Mouse (Mus musculus): Measurements from ENCODE around the gene Mycbpap.

Gene Mycbpap

DNA sequence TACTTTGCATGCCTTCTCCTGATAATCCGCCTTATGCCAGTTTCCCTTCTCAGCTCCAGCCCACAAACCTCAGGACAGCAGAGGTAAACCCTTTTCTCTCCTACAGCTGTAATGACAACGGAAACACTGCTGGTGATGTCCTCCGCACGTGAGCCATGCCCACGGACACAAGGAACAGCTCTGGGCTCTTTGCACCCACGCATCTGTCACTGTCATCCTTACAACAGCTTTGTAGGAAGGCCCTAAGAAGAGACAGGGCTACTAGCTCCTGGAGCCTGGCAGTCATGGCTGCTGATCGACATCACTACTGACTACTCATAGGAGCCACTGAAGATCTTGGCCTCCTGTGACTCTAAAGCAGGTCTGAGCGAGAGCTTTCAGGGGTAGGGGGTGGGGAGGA, 11.6 kb upstream of the Mycbpap start:
- no peak for DNase-seq (ENCODE audit: low spot score in 2 of 2)

GRCm38 (mm10) chr11:94528879-94529278, 7.3 kb upstream of the Mycbpap start:
- DNase-seq (ENCODE audit: low spot score in 2 of 2) = no peak

DNA sequence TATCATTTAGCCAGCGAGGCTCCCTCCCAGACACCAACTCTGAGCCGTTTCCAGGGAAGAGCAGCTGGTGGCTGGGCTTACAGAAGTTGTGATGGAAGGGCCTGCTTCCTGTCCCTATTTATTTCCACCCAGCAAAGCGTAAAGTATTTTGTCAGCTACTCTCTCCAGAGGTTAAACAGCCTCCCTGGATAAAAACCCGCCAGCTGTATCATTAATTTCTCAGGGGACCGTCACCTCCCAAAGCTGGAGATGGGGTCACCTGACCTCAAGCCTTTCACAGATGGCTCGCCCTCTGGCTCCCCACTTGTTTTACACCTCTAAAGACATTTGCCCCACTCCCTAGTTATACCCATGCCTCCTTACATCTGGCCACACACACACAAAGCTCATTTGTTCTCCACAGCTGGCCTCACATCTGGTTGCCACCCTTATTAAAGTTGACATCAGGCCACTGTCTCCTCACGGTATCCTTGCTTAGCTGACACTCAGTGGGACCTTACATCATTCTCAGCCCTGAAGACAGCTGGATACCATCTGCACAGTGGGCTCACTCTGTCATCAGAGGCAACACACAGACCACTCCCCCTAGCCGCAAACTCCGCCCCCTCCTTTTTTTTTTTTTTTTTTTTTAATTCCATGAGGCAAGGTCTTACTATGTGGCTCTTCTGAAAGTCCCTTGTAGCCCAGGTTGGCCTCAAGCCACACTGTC, 4.8 kb upstream of the Mycbpap start:
- peak in 1 of 2 experiments; percentile 21 for DNase-seq (ENCODE audit: low spot score in 2 of 2)

DNA sequence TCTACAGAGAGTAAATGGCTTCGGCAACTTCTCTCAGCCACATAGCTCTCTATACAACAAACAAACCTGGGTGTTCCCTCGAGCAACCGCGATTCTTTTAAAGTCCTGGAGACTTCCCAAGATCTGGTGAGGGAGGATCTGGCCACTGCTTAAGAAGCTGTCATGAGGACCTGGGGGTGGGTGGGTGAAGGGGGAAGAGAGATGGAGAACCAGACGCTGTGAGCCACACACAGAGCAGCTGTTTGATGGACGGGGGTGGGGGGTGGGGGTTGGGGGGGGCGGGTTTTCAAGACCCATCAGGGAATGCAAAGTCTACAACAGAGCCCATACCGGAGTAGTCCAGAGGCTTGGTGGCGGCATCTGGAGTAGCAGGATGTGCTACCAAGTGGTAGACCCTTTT, 8.1 kb downstream of the Mycbpap start:
- DNase-seq (ENCODE audit: low spot score in 2 of 2) = no peak

- no peak for DNase-seq (ENCODE audit: low spot score in 2 of 2)
These were observed 12.6 kb downstream of the Mycbpap start for GRCm38 (mm10) chr11:94508976-94509375.

DNA sequence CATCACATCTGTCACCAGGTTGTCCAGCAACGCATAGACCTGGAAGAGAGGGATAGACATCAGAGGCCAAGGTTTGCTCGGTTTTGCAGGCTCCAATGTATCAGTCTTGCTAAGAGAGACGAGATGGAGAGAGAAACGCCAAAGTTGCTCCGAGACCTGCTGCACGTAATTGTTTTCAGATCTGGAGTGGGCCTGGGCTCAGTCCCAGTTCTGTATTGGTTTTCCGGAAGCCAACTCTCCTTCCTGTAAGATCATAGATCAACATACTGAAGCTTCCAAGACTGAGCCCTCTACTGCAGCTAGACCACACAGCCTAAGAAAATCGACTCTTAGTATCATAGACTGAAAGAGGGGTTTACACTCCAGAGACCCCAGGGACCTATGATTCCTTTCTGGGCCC, 20.1 kb downstream of the Mycbpap start:
- no peak for DNase-seq (ENCODE audit: low spot score in 2 of 2)

GRCm38 (mm10) chr11:94500362-94500761, 21.2 kb downstream of the Mycbpap start:
- no peak for DNase-seq (ENCODE audit: low spot score in 2 of 2)

DNA sequence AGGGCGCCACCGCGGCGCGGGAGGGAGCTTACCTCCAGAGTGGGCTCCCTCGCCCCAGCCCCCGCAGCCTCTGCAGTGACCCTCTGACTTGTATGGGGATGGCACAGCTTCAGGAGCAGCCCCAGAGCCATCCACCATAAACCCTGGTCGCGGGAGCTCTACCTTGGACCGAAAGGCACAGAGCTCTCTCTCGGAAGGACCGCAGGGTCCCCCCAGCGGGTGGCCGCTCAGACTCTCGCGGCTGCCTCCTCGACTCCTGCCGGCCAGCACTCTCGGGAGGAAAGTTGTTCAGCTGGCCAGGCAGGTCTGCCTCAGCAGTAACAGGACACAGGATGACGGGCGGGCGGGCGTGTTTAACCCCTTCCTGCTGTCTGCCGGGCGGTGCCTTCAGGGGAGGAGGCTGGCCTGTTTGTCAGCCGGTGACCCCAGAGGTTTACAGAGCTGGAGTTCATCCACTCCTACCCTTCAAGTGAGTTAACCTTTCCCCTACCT, 21.8 kb downstream of the Mycbpap start, which contains the start of gene Epn3:
Gene Epn3, minus strand, starts transcription at position 314 of the 492 bp plus-strand sequence.
- DNase-seq (ENCODE audit: low spot score in 2 of 2) = no peak

DNA sequence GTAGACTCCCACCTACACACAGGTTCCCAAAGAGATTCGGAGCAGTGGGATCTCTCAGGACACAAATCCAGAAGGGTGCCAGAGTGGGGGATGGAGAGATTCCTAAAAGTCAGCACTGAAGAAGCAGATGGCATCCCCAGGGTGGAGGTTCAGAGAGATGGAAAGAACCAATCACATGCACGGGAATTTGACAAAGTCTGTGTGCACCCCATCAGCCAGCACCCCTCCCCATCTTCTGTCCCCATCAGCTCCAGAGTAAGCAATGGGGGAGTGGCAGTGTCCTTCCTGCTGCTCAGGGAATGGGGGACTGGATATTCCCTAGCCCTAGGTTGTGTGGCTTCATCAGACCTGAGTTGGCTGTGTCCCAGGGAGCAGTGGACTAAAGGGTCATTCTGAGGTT, 22.5 kb downstream of the Mycbpap start:
- no peak for DNase-seq (ENCODE audit: low spot score in 2 of 2)

GRCm38 (mm10) chr11:94498093-94498996, 23.2 kb downstream of the Mycbpap start:
- peak in 1 of 2 experiments; percentile 36 for DNase-seq (ENCODE audit: low spot score in 2 of 2)

GRCm38 (mm10) chr11:94495415-94495814, 26.1 kb downstream of the Mycbpap start:
- peak in 1 of 2 experiments; percentile 45 for DNase-seq (ENCODE audit: low spot score in 2 of 2)

DNA sequence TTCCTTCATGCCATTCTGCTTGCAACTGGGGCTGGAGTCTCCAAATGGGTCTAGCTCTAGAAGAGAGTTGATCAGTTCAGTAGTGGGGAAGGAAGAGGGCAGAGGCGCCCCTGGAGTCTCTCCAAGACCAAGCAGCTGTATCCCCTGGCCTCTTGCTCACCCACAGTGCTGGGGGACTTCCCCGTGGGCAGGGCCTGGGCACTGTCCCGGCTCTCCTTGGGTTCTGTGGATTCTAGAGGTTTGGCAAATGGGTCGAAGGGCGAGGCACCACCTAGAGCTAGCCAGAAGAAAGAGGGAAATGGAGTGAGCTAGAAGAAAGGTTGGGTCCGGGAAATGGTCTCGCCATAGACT, 29.8 kb downstream of the Mycbpap start:
- no peak for DNase-seq (ENCODE audit: low spot score in 2 of 2)

- no peak for DNase-seq (ENCODE audit: low spot score in 2 of 2)
These were observed 30.4 kb downstream of the Mycbpap start for GRCm38 (mm10) chr11:94491035-94491748.

GRCm38 (mm10) chr11:94489745-94490144, 31.8 kb downstream of the Mycbpap start:
- no peak for DNase-seq (ENCODE audit: low spot score in 2 of 2)

- no peak for DNase-seq (ENCODE audit: low spot score in 2 of 2)
These were observed 32.6 kb downstream of the Mycbpap start for GRCm38 (mm10) chr11:94488767-94489533.

DNA sequence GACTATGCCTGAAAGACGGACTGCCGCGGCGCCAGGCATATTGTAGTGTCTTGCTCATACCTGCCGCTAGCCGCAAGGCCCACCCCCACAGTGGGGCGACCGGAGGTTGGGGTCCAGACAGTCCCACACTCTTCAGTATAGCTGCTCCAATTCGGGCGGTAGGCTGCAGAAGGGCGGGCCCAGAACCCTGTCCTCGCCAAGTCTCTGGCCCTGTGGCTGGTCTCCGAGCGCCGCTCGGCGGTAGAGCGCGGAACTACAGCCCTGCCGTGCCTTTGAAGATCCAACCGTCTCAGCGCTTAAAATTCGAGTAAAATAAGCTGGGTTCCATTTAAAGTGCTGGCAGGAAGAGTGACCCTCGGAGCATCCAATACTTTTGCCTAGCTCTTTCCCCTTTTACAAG, 35.5 kb downstream of the Mycbpap start, which contains the start of gene Spata20:
Gene Spata20, minus strand, starts transcription at position 179 of the 400 bp plus-strand sequence.
- peak; percentile 52 to 77 for DNase-seq (ENCODE audit: low spot score in 2 of 2)

DNA sequence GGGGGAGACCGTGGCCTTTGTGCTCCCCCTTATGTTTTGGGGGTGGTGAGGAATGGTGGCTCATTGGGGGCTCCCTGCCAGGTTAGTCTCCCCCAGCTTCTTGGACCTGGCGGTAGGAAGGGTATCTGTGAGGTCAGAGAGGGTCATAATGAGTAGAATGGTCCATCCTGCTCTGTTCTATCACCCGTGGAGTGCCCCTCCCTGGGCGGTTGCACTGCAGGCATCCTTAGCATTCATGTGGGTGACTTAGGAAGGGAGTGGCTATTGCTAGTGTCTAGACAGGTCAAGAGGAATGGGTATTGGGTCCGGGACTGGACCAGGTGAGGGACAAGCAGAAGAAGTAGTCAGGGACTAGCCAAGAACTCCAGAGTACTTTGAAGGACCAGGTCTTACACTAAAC, 36.3 kb downstream of the Mycbpap start:
- no peak for DNase-seq (ENCODE audit: low spot score in 2 of 2)

- no peak for DNase-seq (ENCODE audit: low spot score in 2 of 2)
These were observed 36.9 kb downstream of the Mycbpap start for GRCm38 (mm10) chr11:94484636-94485035.

GRCm38 (mm10) chr11:94483921-94484320, 37.6 kb downstream of the Mycbpap start:
- no peak for DNase-seq (ENCODE audit: low spot score in 2 of 2)

DNA sequence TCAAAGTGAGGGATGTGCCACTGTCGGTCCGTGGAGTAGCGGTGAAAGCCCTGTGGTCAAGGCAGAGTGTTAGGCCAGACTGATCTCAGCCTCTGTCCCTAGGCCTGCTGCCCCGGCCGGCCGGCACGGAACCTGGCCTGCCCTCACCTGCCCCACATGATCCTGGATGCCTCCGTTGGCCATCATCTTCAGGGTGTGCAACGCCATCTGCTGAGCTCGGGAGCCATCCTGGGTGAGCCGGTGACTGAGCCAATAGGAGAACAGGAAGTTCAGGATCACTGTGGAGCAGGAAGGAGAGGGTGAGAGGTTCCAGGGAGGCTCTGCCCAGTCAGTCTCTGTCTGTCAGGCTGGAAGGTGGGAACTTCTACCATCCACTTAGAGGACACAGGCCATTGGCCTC, 38.1 kb downstream of the Mycbpap start:
- DNase-seq (ENCODE audit: low spot score in 2 of 2) = no peak

- no peak for DNase-seq (ENCODE audit: low spot score in 2 of 2)
These were observed 38.8 kb downstream of the Mycbpap start for GRCm38 (mm10) chr11:94482738-94483137.
